Mouse (Mus musculus): ENCODE data around the gene Itprip.
A peak's percentile ranks its signal among the peaks of the same experiment; 100 is the strongest.

Itprip gene

GRCm38 (mm10) chr19:47884296-47885085 is 34.6 kb downstream of the Itprip start:
- no peak for DNase-seq

- no peak for DNase-seq
Observed at GRCm38 (mm10) chr19:47882882-47883254, 36.2 kb downstream of the Itprip start.

- DNase-seq: peak; percentile 76 to 87
Observed at GRCm38 (mm10) chr19:47882151-47882881, 36.8 kb downstream of the Itprip start.

- no peak for DNase-seq
Observed at GRCm38 (mm10) chr19:47881538-47881937, 37.6 kb downstream of the Itprip start.

- DNase-seq: no peak
Observed at GRCm38 (mm10) chr19:47876252-47876651, 42.8 kb downstream of the Itprip start.

- no peak for DNase-seq
Observed at GRCm38 (mm10) chr19:47871515-47871914, 47.6 kb downstream of the Itprip start.

GRCm38 (mm10) chr19:47870102-47870666 is 48.9 kb downstream of the Itprip start:
- no peak for DNase-seq

GRCm38 (mm10) chr19:47869516-47869915 is 49.6 kb downstream of the Itprip start:
- no peak for DNase-seq

- no peak for DNase-seq
Observed at GRCm38 (mm10) chr19:47868951-47869350, 50.1 kb downstream of the Itprip start.

- no peak for DNase-seq
Observed at GRCm38 (mm10) chr19:47867628-47868175, 51.4 kb downstream of the Itprip start.

GRCm38 (mm10) chr19:47865353-47865947 is 53.6 kb downstream of the Itprip start, which contains the start of gene Gsto2:
Gene Gsto2 (plus strand): TSS chr19:47865534.
- peak; percentile 95 to 98 for DNase-seq

GRCm38 (mm10) chr19:47864721-47865120 is 54.4 kb downstream of the Itprip start:
- DNase-seq: no peak

GRCm38 (mm10) chr19:47864051-47864450 is 55.0 kb downstream of the Itprip start:
- DNase-seq: no peak

GRCm38 (mm10) chr19:47862581-47862980 is 56.5 kb downstream of the Itprip start:
- DNase-seq: no peak

GRCm38 (mm10) chr19:47859180-47859579 is 59.9 kb downstream of the Itprip start:
- DNase-seq: no peak

- peak; percentile 68 to 83 for DNase-seq
Observed at GRCm38 (mm10) chr19:47857957-47858942, 60.8 kb downstream of the Itprip start.

- peak; percentile 88 to 91 for DNase-seq
Observed at GRCm38 (mm10) chr19:47854796-47855783, 64.0 kb downstream of the Itprip start, which contains the start of gene Gsto1. Gene Gsto1 (plus strand): TSS chr19:47854970.

GRCm38 (mm10) chr19:47853951-47854795 is 64.9 kb downstream of the Itprip start:
- no peak for DNase-seq

GRCm38 (mm10) chr19:47853053-47853452 is 66.0 kb downstream of the Itprip start:
- DNase-seq: no peak
